Mouse (Mus musculus): Measurements from ENCODE around the gene Rp9. TPM values are rescaled to one million over a fixed set of nuclear protein-coding genes. Genes with fewer than 3 reads are reported as not detected.

Rp9 gene
- polyA plus RNA-seq, 1 experiment from 2014 or later: 95.2 TPM

DNA sequence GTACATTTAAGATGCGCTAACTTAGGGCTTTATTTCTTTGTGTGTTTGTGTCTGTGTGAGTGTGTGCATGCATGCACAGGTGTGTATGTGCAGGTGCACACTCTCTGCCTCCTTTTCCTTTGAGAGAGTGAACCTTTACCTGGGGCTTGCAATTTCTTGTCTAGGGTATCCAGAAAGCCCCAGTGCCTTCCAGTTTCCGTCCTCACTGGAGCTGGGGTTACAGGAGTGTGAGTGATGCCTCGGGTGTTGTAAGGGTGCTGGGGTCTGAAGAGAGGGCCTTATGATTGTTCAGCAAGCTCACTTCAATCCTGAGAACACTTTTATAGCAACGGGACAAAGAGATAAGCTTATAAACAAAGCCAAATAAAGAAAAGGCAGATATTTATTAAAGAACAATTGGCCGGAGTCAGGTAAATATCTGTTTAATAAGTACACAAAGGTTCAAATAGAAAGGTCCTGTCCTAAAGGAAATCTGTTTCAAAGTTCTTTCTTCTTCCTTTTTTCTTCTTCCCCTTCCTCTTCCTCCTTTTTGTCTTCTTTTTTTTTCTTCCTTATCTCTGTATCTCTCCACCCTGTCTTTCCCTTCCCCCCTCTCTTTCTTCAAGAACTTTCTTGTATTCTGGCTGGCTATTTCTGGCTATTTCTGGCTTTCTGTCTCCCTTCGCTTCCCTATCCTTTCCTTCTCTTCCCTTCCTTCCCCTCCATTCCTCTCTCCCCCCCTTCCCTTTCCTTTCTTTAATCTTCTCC lies 27.7 kb upstream of the Rp9 start:
- Histone ChIP-seq H3K4me1 (replicated peaks; ENCODE audit: control insufficient read depth, insufficient read depth, low read length) (no peaks in the 10 kb centered on the region), H3K9ac (ENCODE audit: low read depth, low read length) (no peak overlapping the region), H3K36me3 (ENCODE audit: control insufficient read depth, insufficient read depth) (no peaks in the 10 kb centered on the region), H3K27me3 (replicated peaks; ENCODE audit: control insufficient read depth, insufficient read depth, low read length) (no peaks in the 10 kb centered on the region), H3K4me2 (replicated peaks; ENCODE audit: low read depth) (no peak overlapping the region), H3K9me3 (ENCODE audit: control insufficient read depth) (no peaks in the 10 kb centered on the region), H3K27ac (ENCODE audit: low read depth, low read length) (no peak overlapping the region), H3K4me3 (ENCODE audit: low read depth, low read length) (no peak overlapping the region)
- TF ChIP-seq CTCF (IDR thresholded peaks at IDR 0.05; ENCODE audit: low read depth): no peak
- 73% methylated on average over 6 of the region's 6 CpGs for WGBS
- no peak for ATAC-seq

- no peaks in the 10 kb centered on the region for H3K4me1 ChIP-seq (replicated peaks; ENCODE audit: control insufficient read depth, insufficient read depth, low read length)
- no peak overlapping the region for H3K4me2 ChIP-seq (replicated peaks; ENCODE audit: low read depth)
- no peaks in the 10 kb centered on the region for H3K36me3 ChIP-seq (ENCODE audit: control insufficient read depth, insufficient read depth)
- H3K27ac ChIP-seq (ENCODE audit: low read depth, low read length): no peak overlapping the region
- ATAC-seq: no peak
- WGBS: 90% methylated on average over 2 of the region's 2 CpGs
- peak; percentile 42 for TF ChIP-seq CTCF (IDR thresholded peaks at IDR 0.05; ENCODE audit: low read depth)
- no peak overlapping the region for H3K9ac ChIP-seq (ENCODE audit: low read depth, low read length)
- H3K27me3 ChIP-seq (replicated peaks; ENCODE audit: control insufficient read depth, insufficient read depth, low read length): no peaks in the 10 kb centered on the region
- H3K9me3 ChIP-seq (ENCODE audit: control insufficient read depth): no peaks in the 10 kb centered on the region
- H3K4me3 ChIP-seq (ENCODE audit: low read depth, low read length): no peak overlapping the region
Observed at GRCm38 (mm10) chr9:22495133-22495532, 25.6 kb upstream of the Rp9 start.

DNA sequence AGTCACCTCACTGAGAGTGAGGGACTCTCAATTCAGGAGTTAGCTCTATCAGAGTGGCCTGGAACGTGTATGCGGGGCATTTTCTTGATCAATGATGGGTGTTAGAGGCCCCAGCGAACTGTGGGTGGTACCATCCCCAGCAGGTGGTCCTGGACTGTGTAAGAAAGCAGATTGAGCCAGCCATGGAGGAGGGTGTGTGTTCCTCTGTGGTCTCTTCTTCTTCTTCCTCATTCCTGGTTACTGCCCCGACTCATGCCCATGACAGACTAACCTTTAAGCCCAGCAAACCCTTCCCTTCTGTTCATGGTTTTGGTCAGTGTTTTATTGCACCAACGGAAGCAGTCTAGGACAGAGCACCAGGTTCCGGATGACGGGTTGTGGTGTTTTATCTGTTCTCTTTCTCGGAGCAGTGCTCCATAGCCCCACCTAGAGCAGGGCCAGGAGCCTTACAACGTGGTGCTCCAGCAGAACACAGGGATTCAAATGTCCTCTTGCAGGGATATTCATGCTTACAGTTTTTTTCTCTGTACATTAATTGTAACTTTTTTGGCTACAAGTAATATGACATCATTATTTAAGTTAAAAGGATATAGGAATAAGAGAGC lies 24.8 kb upstream of the Rp9 start:
- ATAC-seq: no peak
- no peak overlapping the region for H3K9ac ChIP-seq (ENCODE audit: low read depth, low read length)
- H3K4me3 ChIP-seq (ENCODE audit: low read depth, low read length): no peak overlapping the region
- H3K9me3 ChIP-seq (ENCODE audit: control insufficient read depth): no peaks in the 10 kb centered on the region
- H3K27me3 ChIP-seq (replicated peaks; ENCODE audit: control insufficient read depth, insufficient read depth, low read length): no peaks in the 10 kb centered on the region
- H3K36me3 ChIP-seq (ENCODE audit: control insufficient read depth, insufficient read depth): no peaks in the 10 kb centered on the region
- no peak overlapping the region for H3K4me2 ChIP-seq (replicated peaks; ENCODE audit: low read depth)
- 83% methylated on average over 9 of the region's 9 CpGs for WGBS
- peak; percentile 43 for TF ChIP-seq CTCF (IDR thresholded peaks at IDR 0.05; ENCODE audit: low read depth)
- no peaks in the 10 kb centered on the region for H3K4me1 ChIP-seq (replicated peaks; ENCODE audit: control insufficient read depth, insufficient read depth, low read length)
- no peak overlapping the region for H3K27ac ChIP-seq (ENCODE audit: low read depth, low read length)

DNA sequence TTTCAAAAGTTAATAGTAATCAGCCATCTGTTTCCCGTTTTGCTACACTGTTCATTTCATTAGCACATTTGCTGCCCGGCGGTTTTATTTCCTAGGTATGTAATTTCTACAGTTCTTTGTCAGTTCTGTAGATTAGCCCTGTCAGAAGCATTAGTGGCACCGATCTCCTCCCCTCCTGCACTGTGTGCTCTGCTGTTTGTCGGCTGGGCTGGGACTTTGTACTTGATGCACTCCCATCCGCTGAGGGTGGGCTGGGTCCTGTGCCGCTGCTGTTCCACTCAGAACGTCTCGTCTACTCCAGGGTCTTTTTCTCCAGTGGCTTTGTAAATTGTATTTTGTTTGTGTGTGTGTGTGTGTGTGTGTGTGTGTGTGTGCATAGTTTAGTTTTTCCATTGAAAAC lies 19.4 kb upstream of the Rp9 start:
- H3K4me1 ChIP-seq (replicated peaks; ENCODE audit: control insufficient read depth, insufficient read depth, low read length): no peaks in the 10 kb centered on the region
- ATAC-seq: no peak
- no peak overlapping the region for H3K9ac ChIP-seq (ENCODE audit: low read depth, low read length)
- no peak overlapping the region for H3K4me2 ChIP-seq (replicated peaks; ENCODE audit: low read depth)
- no peaks in the 10 kb centered on the region for H3K36me3 ChIP-seq (ENCODE audit: control insufficient read depth, insufficient read depth)
- TF ChIP-seq CTCF (IDR thresholded peaks at IDR 0.05; ENCODE audit: low read depth): no peak
- H3K9me3 ChIP-seq (ENCODE audit: control insufficient read depth): no peaks in the 10 kb centered on the region
- 36% methylated on average over 9 of the region's 9 CpGs for WGBS
- no peak overlapping the region for H3K27ac ChIP-seq (ENCODE audit: low read depth, low read length)
- no peaks in the 10 kb centered on the region for H3K27me3 ChIP-seq (replicated peaks; ENCODE audit: control insufficient read depth, insufficient read depth, low read length)
- H3K4me3 ChIP-seq (ENCODE audit: low read depth, low read length): no peak overlapping the region

- no peak overlapping the region for H3K4me2 ChIP-seq (replicated peaks; ENCODE audit: low read depth)
- no peaks in the 10 kb centered on the region for H3K36me3 ChIP-seq (ENCODE audit: control insufficient read depth, insufficient read depth)
- WGBS: 86% methylated on average over 7 of the region's 7 CpGs
- H3K4me3 ChIP-seq (ENCODE audit: low read depth, low read length): no peak overlapping the region
- H3K27me3 ChIP-seq (replicated peaks; ENCODE audit: control insufficient read depth, insufficient read depth, low read length): no peaks in the 10 kb centered on the region
- no peak overlapping the region for H3K27ac ChIP-seq (ENCODE audit: low read depth, low read length)
- H3K9me3 ChIP-seq (ENCODE audit: control insufficient read depth): no peaks in the 10 kb centered on the region
- no peak for TF ChIP-seq CTCF (IDR thresholded peaks at IDR 0.05; ENCODE audit: low read depth)
- no peaks in the 10 kb centered on the region for H3K4me1 ChIP-seq (replicated peaks; ENCODE audit: control insufficient read depth, insufficient read depth, low read length)
- ATAC-seq: no peak
- no peak overlapping the region for H3K9ac ChIP-seq (ENCODE audit: low read depth, low read length)
Observed at GRCm38 (mm10) chr9:22486211-22486610, 16.7 kb upstream of the Rp9 start.

DNA sequence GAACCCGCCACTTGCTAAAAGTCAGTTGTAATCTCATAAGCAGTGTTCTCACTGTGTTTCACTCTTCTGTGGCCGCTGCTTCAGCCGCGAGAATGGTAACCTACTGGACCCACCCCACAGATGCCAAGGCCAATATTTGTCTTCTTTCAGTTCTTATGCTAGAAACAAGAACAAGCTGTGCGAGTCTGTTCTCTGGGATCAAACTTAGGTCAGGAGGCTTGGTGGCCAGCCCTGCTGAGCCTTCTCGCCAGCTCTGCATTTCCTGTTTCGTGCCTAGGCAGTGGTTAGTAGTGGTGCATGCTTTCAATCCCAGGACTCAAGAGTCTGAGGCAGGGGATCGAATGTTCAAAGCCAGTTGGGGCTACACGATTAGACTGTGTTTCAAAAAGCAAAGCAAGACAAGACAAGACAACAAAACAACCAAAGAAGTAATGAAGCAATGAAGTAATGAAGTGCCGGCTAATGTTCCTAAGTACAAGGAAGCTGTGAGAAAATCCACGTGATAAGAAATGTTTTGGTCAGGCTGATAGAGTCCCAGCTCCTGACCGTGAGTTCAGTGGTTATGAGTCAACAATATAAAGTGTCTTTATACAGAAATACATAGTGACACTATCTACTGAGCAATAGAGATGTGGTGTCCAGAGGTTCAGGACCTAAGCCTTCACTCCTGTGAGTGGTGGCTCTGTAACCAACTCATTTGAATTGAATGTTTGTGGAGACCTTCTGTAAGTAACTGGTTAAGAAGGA lies 15.2 kb upstream of the Rp9 start:
- 75% methylated on average over 12 of the region's 12 CpGs for WGBS
- TF ChIP-seq CTCF (IDR thresholded peaks at IDR 0.05; ENCODE audit: low read depth): no peak
- H3K36me3 ChIP-seq (ENCODE audit: control insufficient read depth, insufficient read depth): no peaks in the 10 kb centered on the region
- no peak overlapping the region for H3K9ac ChIP-seq (ENCODE audit: low read depth, low read length)
- H3K27me3 ChIP-seq (replicated peaks; ENCODE audit: control insufficient read depth, insufficient read depth, low read length): no peaks in the 10 kb centered on the region
- no peak overlapping the region for H3K4me3 ChIP-seq (ENCODE audit: low read depth, low read length)
- peak; percentile 64 for ATAC-seq
- H3K4me1 ChIP-seq (replicated peaks; ENCODE audit: control insufficient read depth, insufficient read depth, low read length): no peaks in the 10 kb centered on the region
- H3K9me3 ChIP-seq (ENCODE audit: control insufficient read depth): no peaks in the 10 kb centered on the region
- no peak overlapping the region for H3K4me2 ChIP-seq (replicated peaks; ENCODE audit: low read depth)
- H3K27ac ChIP-seq (ENCODE audit: low read depth, low read length): no peak overlapping the region

Data from intestine, postnatal 0 days (tissue).